Mouse (Mus musculus) ES-Bruce4 (cell line): Measurements from ENCODE around the gene Gtse1. TPM values are rescaled to one million over a fixed set of nuclear protein-coding genes. Genes with fewer than 3 reads are reported as not detected.

Experiments used
- H3K27ac ChIP-seq: 2 replicates; pipeline ENCODE4 v1.5.1; 2012; ENCODE audit warnings: low read length, inconsistent platforms; ENCODE audit not compliant: insufficient read depth
- H3K27me3 ChIP-seq: 2 replicates; pipeline ENCODE4 v1.6.1; 2012; ENCODE audit warnings: mild to moderate bottlenecking, low read length, inconsistent platforms; ENCODE audit not compliant: control insufficient read depth, poor library complexity, insufficient read depth, severe bottlenecking
- H3K36me3 ChIP-seq: 2 replicates; pipeline ENCODE4 v1.6.1; 2012; ENCODE audit warnings: inconsistent platforms, mild to moderate bottlenecking, low read length, moderate library complexity; ENCODE audit not compliant: control insufficient read depth, poor library complexity, insufficient read depth, severe bottlenecking
- H3K4me1 ChIP-seq: one replicate; pipeline ENCODE4 v1.8.1; 2011; ENCODE audit warnings: low read length; ENCODE audit not compliant: control insufficient read depth, insufficient read depth
- H3K4me3 ChIP-seq: 2 replicates; pipeline ENCODE4 v1.5.1; 2011; ENCODE audit warnings: low read depth, mild to moderate bottlenecking, low read length
- H3K9ac ChIP-seq: 2 replicates; pipeline ENCODE4 v1.6.1; 2012; ENCODE audit warnings: low read depth, mild to moderate bottlenecking, inconsistent platforms; ENCODE audit not compliant: poor library complexity, severe bottlenecking
- H3K9me3 ChIP-seq: replicated peaks from 2 replicates; pipeline ENCODE4 v1.6.1; 2012; ENCODE audit warnings: mild to moderate bottlenecking, low read length, inconsistent platforms; ENCODE audit not compliant: control insufficient read depth, poor library complexity, insufficient read depth, severe bottlenecking
- CTCF ChIP-seq: IDR thresholded peaks from one replicate; pipeline ENCODE4 v1.8.1; 2011; ENCODE audit warnings: low read depth, low read length
- EP300 ChIP-seq: IDR thresholded peaks from 2 replicates; pipeline ENCODE4 v1.6.1; 2011; ENCODE audit warnings: low read depth, low read length; ENCODE audit not compliant: insufficient read depth
- POLR2A ChIP-seq: IDR thresholded peaks from one replicate; pipeline ENCODE4 v1.8.1; 2011; ENCODE audit warnings: low read length; ENCODE audit not compliant: insufficient read depth
- polyA plus RNA-seq: library from polyadenylated mRNA; stranded (reverse); fragments of >200 nt; gene quantifications from 2 replicates; pipeline ENCODE4 v1.2.4, GENCODE M21; 2011; ENCODE audit warnings: low read depth; ENCODE audit not compliant: missing spikeins, insufficient read depth, insufficient read length

Gene Gtse1
- polyA plus RNA-seq, 1 experiment = 134 TPM

GRCm38 (mm10) chr15:85832599-85832998, 26.9 kb upstream of the Gtse1 start:
- TF ChIP-seq CTCF (no peak), POLR2A (no peak), EP300 (no peak)
- no peak overlapping the region for H3K27ac ChIP-seq
- no peaks in the 10 kb centered on the region for H3K36me3 ChIP-seq
- H3K4me1 ChIP-seq = no peaks in the 10 kb centered on the region
- H3K4me3 ChIP-seq = peak overlapping the region; percentile 78; the same call in 1 of the 2 replicates
- H3K27me3 ChIP-seq = no peaks in the 10 kb centered on the region
- peak overlapping the region; percentile 22 for H3K9ac ChIP-seq
- no peaks in the 10 kb centered on the region for H3K9me3 ChIP-seq

GRCm38 (mm10) chr15:85835335-85835734, 24.2 kb upstream of the Gtse1 start:
- H3K9me3 ChIP-seq = no peaks in the 10 kb centered on the region
- H3K4me3 ChIP-seq = no peak overlapping the region
- H3K27me3 ChIP-seq = no peaks in the 10 kb centered on the region
- TF ChIP-seq CTCF (no peak), POLR2A (no peak), EP300 (no peak)
- no peak overlapping the region for H3K27ac ChIP-seq
- no peaks in the 10 kb centered on the region for H3K4me1 ChIP-seq
- H3K36me3 ChIP-seq = no peaks in the 10 kb centered on the region
- no peak overlapping the region for H3K9ac ChIP-seq

- Histone ChIP-seq H3K9ac (no peak overlapping the region), H3K27ac (no peak overlapping the region), H3K4me1 (peaks cover 2% of the 10 kb centered on the region), H3K9me3 (no peaks in the 10 kb centered on the region), H3K36me3 (no peaks in the 10 kb centered on the region), H3K27me3 (no peaks in the 10 kb centered on the region), H3K4me3 (no peak overlapping the region)
- no peak for TF ChIP-seq CTCF
- TF ChIP-seq EP300 = no peak
- no peak for TF ChIP-seq POLR2A
These were observed 22.7 kb upstream of the Gtse1 start for GRCm38 (mm10) chr15:85836887-85837286.

- Histone ChIP-seq H3K9me3 (no peaks in the 10 kb centered on the region), H3K9ac (no peak overlapping the region), H3K27ac (no peak overlapping the region), H3K36me3 (no peaks in the 10 kb centered on the region), H3K4me1 (peaks cover 2% of the 10 kb centered on the region), H3K27me3 (no peaks in the 10 kb centered on the region), H3K4me3 (no peak overlapping the region)
- peak; percentile 74 for TF ChIP-seq CTCF
- no peak for TF ChIP-seq EP300
These were observed 18.6 kb upstream of the Gtse1 start for GRCm38 (mm10) chr15:85840983-85841382.

GRCm38 (mm10) chr15:85841796-85842360, 17.7 kb upstream of the Gtse1 start:
- TF ChIP-seq CTCF = no peak
- no peak for TF ChIP-seq EP300
- TF ChIP-seq POLR2A = no peak
- no peaks in the 10 kb centered on the region for H3K27me3 ChIP-seq
- no peak overlapping the region for H3K27ac ChIP-seq
- H3K4me3 ChIP-seq = no peak overlapping the region
- no peaks in the 10 kb centered on the region for H3K36me3 ChIP-seq
- H3K9me3 ChIP-seq = no peaks in the 10 kb centered on the region
- H3K9ac ChIP-seq = no peak overlapping the region
- peaks cover 2% of the 10 kb centered on the region for H3K4me1 ChIP-seq

GRCm38 (mm10) chr15:85845071-85845470, 14.5 kb upstream of the Gtse1 start:
- TF ChIP-seq POLR2A = no peak
- TF ChIP-seq CTCF = no peak
- no peak for TF ChIP-seq EP300
- no peaks in the 10 kb centered on the region for H3K9me3 ChIP-seq
- H3K9ac ChIP-seq = no peak overlapping the region
- no peaks in the 10 kb centered on the region for H3K36me3 ChIP-seq
- H3K4me3 ChIP-seq = no peak overlapping the region
- peaks cover 2% of the 10 kb centered on the region for H3K4me1 ChIP-seq
- H3K27me3 ChIP-seq = no peaks in the 10 kb centered on the region
- H3K27ac ChIP-seq = no peak overlapping the region
